Mouse (Mus musculus) cerebellum, adult 2 months (tissue): Measurements from ENCODE around the gene Dlgap4.

Experiments used
- CTCF ChIP-seq: fragments of 200-500 bp; IDR thresholded peaks from 2 replicates; pipeline ENCODE4 v1.5.1; 2011; ENCODE audit warnings: low read depth, mild to moderate bottlenecking, control low read depth, low read length, moderate library complexity, borderline replicate concordance; ENCODE audit not compliant: insufficient read depth
- POLR2A ChIP-seq: fragments of 200-500 bp; IDR thresholded peaks from 2 replicates; pipeline ENCODE4 v1.6.1; 2011; ENCODE audit warnings: low read length, control low read depth, borderline replicate concordance; ENCODE audit not compliant: insufficient read depth

DNA sequence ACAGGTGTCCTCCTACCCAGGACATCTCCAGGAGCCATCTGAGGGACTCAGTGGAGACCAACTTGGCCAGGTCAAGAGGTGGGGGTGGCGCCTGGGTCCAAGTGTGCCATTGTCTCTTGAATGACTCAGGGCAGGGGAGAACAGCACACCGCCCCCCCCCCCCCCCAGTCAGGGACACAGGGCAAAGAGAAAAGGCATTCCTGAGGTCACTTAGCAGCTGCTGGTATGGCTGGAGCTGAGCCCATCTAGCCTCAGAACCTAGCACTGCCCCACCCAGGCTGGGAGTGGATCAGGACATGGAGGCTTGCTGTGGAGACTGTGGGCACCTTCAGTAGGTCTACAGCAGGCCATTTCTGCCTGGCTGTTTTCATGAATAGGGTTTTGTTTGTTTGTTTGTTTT, 9.7 kb downstream of the Dlgap4 start:
- no peak for TF ChIP-seq CTCF
- no peak for TF ChIP-seq POLR2A
